Mouse (Mus musculus) MEL (cell line): ENCODE data around the gene Fdxr. TPM values are rescaled to one million over a fixed set of nuclear protein-coding genes. Genes with fewer than 3 reads are reported as not detected.

ENCODE experiments used
- DNase-seq: peaks from one replicate; pipeline ENCODE4 v3.0.0; 2011; ENCODE audit warnings: low read depth, low spot score
- H3K27ac ChIP-seq: 2 replicates; pipeline ENCODE4 v1.5.1; 2012; ENCODE audit warnings: low read depth, mild to moderate bottlenecking, control low read depth, low read length, moderate library complexity; ENCODE audit not compliant: control insufficient read depth
- H3K27me3 ChIP-seq, 2 experiments: fragments of 150-350 bp in 1 of 2; sonication (generic) in 1 of 2; 2 replicates each; pipeline ENCODE4 v1.6.1; 2012; ENCODE audit warnings: low read length in 2 of 2, mild to moderate bottlenecking in 2 of 2, improper control_type of control experiment in 1 of 2, moderate library complexity in 1 of 2; ENCODE audit not compliant: insufficient read depth in 2 of 2, control insufficient read depth in 1 of 2
- H3K36me3 ChIP-seq, 2 experiments: 2 replicates each; pipeline ENCODE4 v1.6.1; 2012 to 2014; ENCODE audit warnings: low read length in 2 of 2, improper control_type of control experiment in 1 of 2, inconsistent platforms in 1 of 2, mild to moderate bottlenecking in 1 of 2; ENCODE audit not compliant: insufficient read depth in 2 of 2, control insufficient read depth in 1 of 2
- H3K4me1 ChIP-seq, 2 experiments: fragments of 150-350 bp in 1 of 2; sonication (generic) in 1 of 2; 2 replicates each; pipeline ENCODE4 v1.6.1; 2012; ENCODE audit warnings: low read length in 2 of 2, improper control_type of control experiment in 1 of 2, mild to moderate bottlenecking in 1 of 2; ENCODE audit not compliant: insufficient read depth in 2 of 2, control insufficient read depth in 1 of 2
- H3K4me3 ChIP-seq, 2 experiments: fragments of 150-350 bp in 1 of 2; sonication (generic) in 1 of 2; 2 replicates each; pipeline ENCODE4 v1.5.1; 2012; ENCODE audit warnings: low read depth in 2 of 2, low read length in 2 of 2, mild to moderate bottlenecking in 2 of 2, moderate library complexity in 2 of 2, control low read depth in 1 of 2, improper control_type of control experiment in 1 of 2; ENCODE audit not compliant: control insufficient read depth in 1 of 2, insufficient read depth in 1 of 2
- H3K79me2 ChIP-seq: 2 replicates; pipeline ENCODE4 v1.6.1; 2012; ENCODE audit warnings: mild to moderate bottlenecking, low read length, moderate library complexity; ENCODE audit not compliant: control insufficient read depth, poor library complexity, insufficient read depth
- H3K9ac ChIP-seq: 2 replicates; pipeline ENCODE4 v1.6.1; 2012; ENCODE audit warnings: low read depth, mild to moderate bottlenecking, control low read depth, low read length, moderate library complexity; ENCODE audit not compliant: control insufficient read depth, poor library complexity, severe bottlenecking
- H3K9me3 ChIP-seq: fragments of 150-350 bp; sonication (generic); replicated peaks from 2 replicates; pipeline ENCODE4 v1.6.1; 2012; ENCODE audit warnings: mild to moderate bottlenecking, low read length, improper control_type of control experiment, moderate library complexity; ENCODE audit not compliant: insufficient read depth
- BHLHE40 ChIP-seq: IDR thresholded peaks from 2 replicates; pipeline ENCODE4 v1.6.1; 2012; ENCODE audit warnings: low read depth, mild to moderate bottlenecking, inconsistent platforms, low read length, improper control_type of control experiment, borderline replicate concordance
- E2F4 ChIP-seq: IDR thresholded peaks from 2 replicates; pipeline ENCODE4 v1.6.1; 2011; ENCODE audit warnings: low read depth, low read length, improper control_type of control experiment, borderline replicate concordance
- ELF1 ChIP-seq: IDR thresholded peaks from 2 replicates; pipeline ENCODE4 v1.6.1; 2014; ENCODE audit warnings: low read depth, mild to moderate bottlenecking, inconsistent platforms, low read length, improper control_type of control experiment, moderate library complexity
- GABPA ChIP-seq: IDR thresholded peaks from 2 replicates; pipeline ENCODE4 v1.6.1; 2012; ENCODE audit warnings: low read depth, mild to moderate bottlenecking, inconsistent platforms, low read length, improper control_type of control experiment, moderate library complexity
- GATA1 ChIP-seq: IDR thresholded peaks from 2 replicates; pipeline ENCODE4 v1.6.1; 2011; ENCODE audit warnings: low read depth, low read length, improper control_type of control experiment
- JUND ChIP-seq: IDR thresholded peaks from 2 replicates; pipeline ENCODE4 v1.6.1; 2011; ENCODE audit warnings: low read depth, mild to moderate bottlenecking, improper control_type of control experiment, low read length
- KAT2A ChIP-seq: conservative IDR thresholded peaks from 2 replicates; pipeline ENCODE4 v1.6.1; 2012; ENCODE audit warnings: low read depth, low read length, improper control_type of control experiment, inconsistent platforms
- MAFK ChIP-seq: IDR thresholded peaks from 2 replicates; pipeline ENCODE4 v1.6.1; 2011; ENCODE audit warnings: low read depth, mild to moderate bottlenecking, low read length, improper control_type of control experiment, borderline replicate concordance
- MAX ChIP-seq: IDR thresholded peaks from 2 replicates; pipeline ENCODE4 v1.6.1; 2011; ENCODE audit warnings: low read length, improper control_type of control experiment
- MYB ChIP-seq: IDR thresholded peaks from 2 replicates; pipeline ENCODE4 v1.6.1; 2011; ENCODE audit warnings: mild to moderate bottlenecking, low read depth, low read length, improper control_type of control experiment
- MYC ChIP-seq: IDR thresholded peaks from 2 replicates; pipeline ENCODE4 v1.6.1; 2011; ENCODE audit warnings: low read depth, mild to moderate bottlenecking, low read length, improper control_type of control experiment, moderate library complexity
- NELFE ChIP-seq: IDR thresholded peaks from 2 replicates; pipeline ENCODE4 v1.6.1; 2011; ENCODE audit warnings: low read depth, low read length, improper control_type of control experiment
- NRF1 ChIP-seq: IDR thresholded peaks from 2 replicates; pipeline ENCODE4 v1.6.1; 2014; ENCODE audit warnings: low read depth, mild to moderate bottlenecking, inconsistent platforms, low read length, improper control_type of control experiment, moderate library complexity; ENCODE audit not compliant: poor library complexity, insufficient read depth, severe bottlenecking
- POLR2A ChIP-seq, 2 experiments: IDR thresholded peaks; 2 replicates each; pipeline ENCODE4 v1.6.1; 2011 to 2012; ENCODE audit warnings: low read length in 2 of 2, mild to moderate bottlenecking in 2 of 2, control low read depth in 1 of 2, improper control_type of control experiment in 1 of 2, low read depth in 1 of 2, moderate library complexity in 1 of 2; ENCODE audit not compliant: control insufficient read depth in 1 of 2, insufficient read depth in 1 of 2, poor library complexity in 1 of 2
- POLR2AphosphoS2 ChIP-seq: IDR thresholded peaks from 2 replicates; pipeline ENCODE4 v1.6.1; 2011; ENCODE audit warnings: low read length, improper control_type of control experiment
- POLR2AphosphoS5 ChIP-seq: IDR thresholded peaks from 2 replicates; pipeline ENCODE4 v1.6.1; 2012; ENCODE audit warnings: low read depth, borderline replicate concordance, mild to moderate bottlenecking, inconsistent platforms, low read length, moderate library complexity, mixed read lengths
- RAD21 ChIP-seq: IDR thresholded peaks from 2 replicates; pipeline ENCODE4 v1.6.1; 2011; ENCODE audit warnings: mild to moderate bottlenecking, low read depth, low read length, improper control_type of control experiment
- SMC3 ChIP-seq: IDR thresholded peaks from 2 replicates; pipeline ENCODE4 v1.6.1; 2011; ENCODE audit warnings: low read depth, low read length, improper control_type of control experiment
- TBP ChIP-seq: IDR thresholded peaks from 2 replicates; pipeline ENCODE4 v1.8.0; 2011; ENCODE audit warnings: low read depth, low read length, improper control_type of control experiment
- TCF12 ChIP-seq: IDR thresholded peaks from 2 replicates; pipeline ENCODE4 v1.6.1; 2014; ENCODE audit warnings: low read depth, mild to moderate bottlenecking, inconsistent platforms, low read length, improper control_type of control experiment, moderate library complexity
- UBTF ChIP-seq: IDR thresholded peaks from 2 replicates; pipeline ENCODE4 v1.6.1; 2012; ENCODE audit warnings: low read depth, mild to moderate bottlenecking, inconsistent platforms, low read length, improper control_type of control experiment, moderate library complexity, borderline replicate concordance; ENCODE audit not compliant: insufficient read depth
- polyA plus RNA-seq, 2 experiments: library from polyadenylated mRNA; stranded (reverse) in 1 of 2; unstranded in 1 of 2; fragments of >175 nt in 1 of 2; fragments of >200 nt in 1 of 2; gene quantifications; 2 replicates each; pipeline versions ENCODE4 v1.2.1 to v1.2.4; 2012; ENCODE audit warnings: low replicate concordance in 2 of 2, low read depth in 1 of 2; ENCODE audit not compliant: insufficient read length in 2 of 2, insufficient read depth in 1 of 2, missing spikeins in 1 of 2
- total RNA-seq: library from RNA; depleted of rRNA; stranded (reverse); fragments of 300-350 nt; gene quantifications from 2 replicates; pipeline ENCODE4 v1.2.3, GENCODE M21; 2012

Fdxr gene
- total and polyA plus RNA-seq, 3 experiments = 32.7 to 37.7 TPM; not detected in 1

DNA sequence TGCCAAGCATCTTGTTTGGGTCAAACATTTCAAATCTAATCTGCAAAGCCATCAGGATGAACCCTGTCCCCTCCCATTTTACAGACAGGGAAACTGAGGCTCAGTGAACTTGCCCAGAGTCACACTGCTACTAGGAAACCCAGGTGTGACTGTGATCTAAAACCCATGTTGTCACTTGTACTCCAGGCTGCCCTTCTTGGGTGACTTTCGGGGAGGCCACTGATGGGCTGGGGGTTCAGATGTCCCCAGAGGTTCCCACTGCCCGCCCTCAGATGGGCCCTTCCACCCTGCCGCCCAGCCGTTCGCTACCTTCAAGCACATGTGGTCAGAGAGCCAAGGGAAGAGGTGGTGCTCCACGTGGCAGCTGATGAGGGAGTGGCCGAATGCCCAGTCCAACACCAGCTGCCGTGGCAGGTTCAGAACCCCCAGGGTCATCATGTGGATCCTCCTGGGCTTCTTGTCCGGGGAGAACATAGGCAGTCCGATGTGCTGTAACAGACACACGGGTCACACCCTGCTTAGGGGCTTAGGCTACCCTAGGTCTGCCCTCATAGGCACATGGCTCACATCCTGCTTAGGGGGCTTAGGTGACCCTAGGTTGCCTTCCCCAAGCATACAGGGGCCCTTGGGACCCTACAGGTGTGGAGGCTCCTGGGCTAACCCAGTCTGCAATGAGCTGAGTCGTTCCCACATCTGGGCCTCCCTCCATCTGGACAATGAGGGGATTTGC, 7.2 kb upstream of the Fdxr start:
- H3K4me3 ChIP-seq = no peak overlapping the region
- no peaks in the 10 kb centered on the region for H3K27me3 ChIP-seq
- no peak for DNase-seq
- peaks cover 4 to 6% of the 10 kb centered on the region in 2 experiments; a peak in 3 of 4 replicates for H3K4me1 ChIP-seq
- H3K9ac ChIP-seq = no peak overlapping the region
- no peaks in the 10 kb centered on the region for H3K9me3 ChIP-seq
- no peak overlapping the region for H3K27ac ChIP-seq
- TF ChIP-seq NRF1 = no peak
- no peak for TF ChIP-seq MYC
- TF ChIP-seq RAD21 = no peak
- no peak for TF ChIP-seq E2F4
- no peak for TF ChIP-seq TCF12
- no peak for TF ChIP-seq TBP
- TF ChIP-seq NELFE = no peak
- peaks cover 0 to 5% of the 10 kb centered on the region in 2 experiments; a peak in 2 of 4 replicates for H3K36me3 ChIP-seq
- no peaks in the 10 kb centered on the region for H3K79me2 ChIP-seq

GRCm38 (mm10) chr11:115283486-115283765, 6.6 kb upstream of the Fdxr start:
- Histone ChIP-seq H3K79me2 (no peaks in the 10 kb centered on the region), H3K9me3 (no peaks in the 10 kb centered on the region), H3K27me3 (no peaks in the 10 kb centered on the region), H3K36me3 (peaks cover 0 to 5% of the 10 kb centered on the region in 2 experiments; a peak in 2 of 4 replicates), H3K27ac (no peak overlapping the region), H3K9ac (no peak overlapping the region), H3K4me1 (peaks cover 4 to 7% of the 10 kb centered on the region in 2 experiments; a peak in 3 of 4 replicates)
- DNase-seq = no peak
- no peak for TF ChIP-seq MYC
- TF ChIP-seq TBP = no peak
- TF ChIP-seq KAT2A = no peak
- no peak for TF ChIP-seq RAD21
- TF ChIP-seq POLR2A (IDR thresholded peaks at IDR 0.05; ENCODE audit: control insufficient read depth in 1 of 2, insufficient read depth in 1 of 2, low read depth in 1 of 2, low read length in 2 of 2, poor library complexity in 1 of 2) = no peak
- TF ChIP-seq ELF1 = no peak
- TF ChIP-seq, all 39 proteins: peak for 0
- no peak overlapping the region for H3K4me3 ChIP-seq

DNA sequence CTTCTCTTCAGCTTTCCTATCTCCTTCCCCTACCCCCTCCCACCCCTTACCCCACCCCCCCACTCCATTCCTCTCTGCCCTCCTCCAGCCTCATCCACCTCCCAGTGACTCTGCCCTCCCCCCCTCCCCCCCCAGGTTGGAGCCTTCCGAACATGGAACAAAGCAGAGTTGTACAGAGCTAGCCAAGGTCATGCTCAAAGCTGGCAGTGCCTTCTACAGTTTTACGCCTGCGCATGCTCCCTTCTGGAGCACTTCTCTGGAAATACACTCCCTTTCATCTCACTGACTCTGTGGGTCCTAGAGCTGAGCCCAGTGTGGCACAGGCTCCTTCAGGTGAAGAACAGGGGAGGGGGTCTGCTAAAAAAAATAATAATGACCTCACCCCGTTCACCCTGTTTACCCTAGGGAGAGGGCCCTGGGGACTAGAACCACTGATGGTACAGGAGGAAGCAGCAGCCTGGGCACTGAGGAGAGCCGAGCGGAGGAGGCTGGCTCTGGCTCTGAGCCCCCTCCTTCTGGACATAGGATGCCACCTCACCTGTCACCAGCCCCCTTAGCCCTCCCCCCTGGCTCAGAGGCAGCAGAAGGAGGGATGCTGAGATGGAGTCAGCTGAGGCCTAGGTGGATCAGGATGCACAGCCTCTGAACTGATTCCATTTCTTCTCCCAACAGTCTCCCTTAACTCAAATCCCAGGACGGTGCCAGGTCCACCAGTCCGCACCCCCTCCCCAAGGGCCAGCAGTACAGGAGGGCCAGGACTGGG, 6.1 kb upstream of the Fdxr start:
- no peaks in the 10 kb centered on the region for H3K9me3 ChIP-seq
- no peak overlapping the region for H3K4me3 ChIP-seq
- H3K36me3 ChIP-seq = peaks cover 0 to 9% of the 10 kb centered on the region in 2 experiments; a peak in 2 of 4 replicates
- no peaks in the 10 kb centered on the region for H3K27me3 ChIP-seq
- no peak for TF ChIP-seq BHLHE40
- TF ChIP-seq GATA1 = no peak
- TF ChIP-seq KAT2A = no peak
- no peak for TF ChIP-seq MAFK
- no peak for TF ChIP-seq POLR2A (IDR thresholded peaks at IDR 0.05; ENCODE audit: control insufficient read depth in 1 of 2, insufficient read depth in 1 of 2, low read depth in 1 of 2, low read length in 2 of 2, poor library complexity in 1 of 2)
- no peak for TF ChIP-seq TCF12
- TF ChIP-seq SMC3 = no peak
- no peak for TF ChIP-seq MYB
- no peak for TF ChIP-seq POLR2AphosphoS2
- TF ChIP-seq UBTF = no peak
- TF ChIP-seq ELF1 = no peak
- TF ChIP-seq JUND = no peak
- TF ChIP-seq POLR2AphosphoS5 = no peak
- TF ChIP-seq NELFE = no peak
- no peak for TF ChIP-seq GABPA
- no peak for TF ChIP-seq MAX
- TF ChIP-seq, all 39 proteins: peak for 0
- no peaks in the 10 kb centered on the region for H3K79me2 ChIP-seq
- peaks cover 5 to 11% of the 10 kb centered on the region in 2 experiments; a peak in 3 of 4 replicates for H3K4me1 ChIP-seq
- H3K27ac ChIP-seq = no peak overlapping the region
- H3K9ac ChIP-seq = no peak overlapping the region
- no peak for DNase-seq
